Mouse (Mus musculus) MEL (cell line): ENCODE measurements around the gene Eef2k. TPM values are rescaled to one million over a fixed set of nuclear protein-coding genes. Genes with fewer than 3 reads are reported as not detected.

Source experiments
- DNase-seq: peaks from one replicate; pipeline ENCODE4 v3.0.0; 2011; ENCODE audit warnings: low read depth, low spot score
- H3K27ac ChIP-seq: 2 replicates; pipeline ENCODE4 v1.5.1; 2012; ENCODE audit warnings: low read depth, mild to moderate bottlenecking, control low read depth, low read length, moderate library complexity; ENCODE audit not compliant: control insufficient read depth
- H3K27me3 ChIP-seq, 2 experiments: fragments of 150-350 bp in 1 of 2; sonication (generic) in 1 of 2; 2 replicates each; pipeline ENCODE4 v1.6.1; 2012; ENCODE audit warnings: low read length in 2 of 2, mild to moderate bottlenecking in 2 of 2, improper control_type of control experiment in 1 of 2, moderate library complexity in 1 of 2; ENCODE audit not compliant: insufficient read depth in 2 of 2, control insufficient read depth in 1 of 2
- H3K36me3 ChIP-seq, 2 experiments: 2 replicates each; pipeline ENCODE4 v1.6.1; 2012 to 2014; ENCODE audit warnings: low read length in 2 of 2, improper control_type of control experiment in 1 of 2, inconsistent platforms in 1 of 2, mild to moderate bottlenecking in 1 of 2; ENCODE audit not compliant: insufficient read depth in 2 of 2, control insufficient read depth in 1 of 2
- H3K4me1 ChIP-seq, 2 experiments: fragments of 150-350 bp in 1 of 2; sonication (generic) in 1 of 2; 2 replicates each; pipeline ENCODE4 v1.6.1; 2012; ENCODE audit warnings: low read length in 2 of 2, improper control_type of control experiment in 1 of 2, mild to moderate bottlenecking in 1 of 2; ENCODE audit not compliant: insufficient read depth in 2 of 2, control insufficient read depth in 1 of 2
- H3K4me3 ChIP-seq, 2 experiments: fragments of 150-350 bp in 1 of 2; sonication (generic) in 1 of 2; 2 replicates each; pipeline ENCODE4 v1.5.1; 2012; ENCODE audit warnings: low read depth in 2 of 2, low read length in 2 of 2, mild to moderate bottlenecking in 2 of 2, moderate library complexity in 2 of 2, control low read depth in 1 of 2, improper control_type of control experiment in 1 of 2; ENCODE audit not compliant: control insufficient read depth in 1 of 2, insufficient read depth in 1 of 2
- H3K79me2 ChIP-seq: 2 replicates; pipeline ENCODE4 v1.6.1; 2012; ENCODE audit warnings: mild to moderate bottlenecking, low read length, moderate library complexity; ENCODE audit not compliant: control insufficient read depth, poor library complexity, insufficient read depth
- H3K9ac ChIP-seq: 2 replicates; pipeline ENCODE4 v1.6.1; 2012; ENCODE audit warnings: low read depth, mild to moderate bottlenecking, control low read depth, low read length, moderate library complexity; ENCODE audit not compliant: control insufficient read depth, poor library complexity, severe bottlenecking
- H3K9me3 ChIP-seq: fragments of 150-350 bp; sonication (generic); replicated peaks from 2 replicates; pipeline ENCODE4 v1.6.1; 2012; ENCODE audit warnings: mild to moderate bottlenecking, low read length, improper control_type of control experiment, moderate library complexity; ENCODE audit not compliant: insufficient read depth
- CHD2 ChIP-seq: IDR thresholded peaks from 2 replicates; pipeline ENCODE4 v1.6.1; 2011; ENCODE audit warnings: low read length, improper control_type of control experiment
- CTCF ChIP-seq, 3 experiments: IDR thresholded peaks in 2 of 3; conservative IDR thresholded peaks in 1 of 3; 2 replicates each; pipeline ENCODE4 v1.5.1; 2011 to 2012; ENCODE audit warnings: low read length in 3 of 3, low read depth in 2 of 3, mild to moderate bottlenecking in 2 of 3, improper control_type of control experiment in 1 of 3, inconsistent platforms in 1 of 3, mixed read lengths in 1 of 3, moderate library complexity in 1 of 3; ENCODE audit not compliant: control insufficient read depth in 1 of 3, insufficient read depth in 1 of 3, poor library complexity in 1 of 3, severe bottlenecking in 1 of 3
- E2F4 ChIP-seq: IDR thresholded peaks from 2 replicates; pipeline ENCODE4 v1.6.1; 2011; ENCODE audit warnings: low read depth, low read length, improper control_type of control experiment, borderline replicate concordance
- GABPA ChIP-seq: IDR thresholded peaks from 2 replicates; pipeline ENCODE4 v1.6.1; 2012; ENCODE audit warnings: low read depth, mild to moderate bottlenecking, inconsistent platforms, low read length, improper control_type of control experiment, moderate library complexity
- GATA1 ChIP-seq: IDR thresholded peaks from 2 replicates; pipeline ENCODE4 v1.6.1; 2011; ENCODE audit warnings: low read depth, low read length, improper control_type of control experiment
- JUND ChIP-seq: IDR thresholded peaks from 2 replicates; pipeline ENCODE4 v1.6.1; 2011; ENCODE audit warnings: low read depth, mild to moderate bottlenecking, improper control_type of control experiment, low read length
- MAFK ChIP-seq: IDR thresholded peaks from 2 replicates; pipeline ENCODE4 v1.6.1; 2011; ENCODE audit warnings: low read depth, mild to moderate bottlenecking, low read length, improper control_type of control experiment, borderline replicate concordance
- MYB ChIP-seq: IDR thresholded peaks from 2 replicates; pipeline ENCODE4 v1.6.1; 2011; ENCODE audit warnings: mild to moderate bottlenecking, low read depth, low read length, improper control_type of control experiment
- MYC ChIP-seq: IDR thresholded peaks from 2 replicates; pipeline ENCODE4 v1.6.1; 2011; ENCODE audit warnings: low read depth, mild to moderate bottlenecking, low read length, improper control_type of control experiment, moderate library complexity
- NRF1 ChIP-seq: IDR thresholded peaks from 2 replicates; pipeline ENCODE4 v1.6.1; 2014; ENCODE audit warnings: low read depth, mild to moderate bottlenecking, inconsistent platforms, low read length, improper control_type of control experiment, moderate library complexity; ENCODE audit not compliant: poor library complexity, insufficient read depth, severe bottlenecking
- POLR2AphosphoS2 ChIP-seq: IDR thresholded peaks from 2 replicates; pipeline ENCODE4 v1.6.1; 2011; ENCODE audit warnings: low read length, improper control_type of control experiment
- RAD21 ChIP-seq: IDR thresholded peaks from 2 replicates; pipeline ENCODE4 v1.6.1; 2011; ENCODE audit warnings: mild to moderate bottlenecking, low read depth, low read length, improper control_type of control experiment
- SIN3A ChIP-seq: IDR thresholded peaks from 2 replicates; pipeline ENCODE4 v1.6.1; 2012; ENCODE audit warnings: low read length, improper control_type of control experiment, inconsistent platforms
- TBP ChIP-seq: IDR thresholded peaks from 2 replicates; pipeline ENCODE4 v1.8.0; 2011; ENCODE audit warnings: low read depth, low read length, improper control_type of control experiment
- USF1 ChIP-seq: IDR thresholded peaks from 2 replicates; pipeline ENCODE4 v1.6.1; 2014; ENCODE audit warnings: low read depth, mild to moderate bottlenecking, inconsistent platforms, low read length, improper control_type of control experiment, moderate library complexity
- ZC3H11A ChIP-seq: IDR thresholded peaks from 2 replicates; pipeline ENCODE4 v1.6.1; 2012; ENCODE audit warnings: low read depth, mild to moderate bottlenecking, inconsistent platforms, low read length, improper control_type of control experiment
- polyA plus RNA-seq, 2 experiments: library from polyadenylated mRNA; stranded (reverse) in 1 of 2; unstranded in 1 of 2; fragments of >175 nt in 1 of 2; fragments of >200 nt in 1 of 2; gene quantifications; 2 replicates each; pipeline versions ENCODE4 v1.2.1 to v1.2.4; 2012; ENCODE audit warnings: low replicate concordance in 2 of 2, low read depth in 1 of 2; ENCODE audit not compliant: insufficient read length in 2 of 2, insufficient read depth in 1 of 2, missing spikeins in 1 of 2
- total RNA-seq: library from RNA; depleted of rRNA; stranded (reverse); fragments of 300-350 nt; gene quantifications from 2 replicates; pipeline ENCODE4 v1.2.3, GENCODE M21; 2012

The Eef2k gene
- total and polyA plus RNA-seq, 3 experiments: 56.2 to 69.2 TPM; not detected in 1

DNA sequence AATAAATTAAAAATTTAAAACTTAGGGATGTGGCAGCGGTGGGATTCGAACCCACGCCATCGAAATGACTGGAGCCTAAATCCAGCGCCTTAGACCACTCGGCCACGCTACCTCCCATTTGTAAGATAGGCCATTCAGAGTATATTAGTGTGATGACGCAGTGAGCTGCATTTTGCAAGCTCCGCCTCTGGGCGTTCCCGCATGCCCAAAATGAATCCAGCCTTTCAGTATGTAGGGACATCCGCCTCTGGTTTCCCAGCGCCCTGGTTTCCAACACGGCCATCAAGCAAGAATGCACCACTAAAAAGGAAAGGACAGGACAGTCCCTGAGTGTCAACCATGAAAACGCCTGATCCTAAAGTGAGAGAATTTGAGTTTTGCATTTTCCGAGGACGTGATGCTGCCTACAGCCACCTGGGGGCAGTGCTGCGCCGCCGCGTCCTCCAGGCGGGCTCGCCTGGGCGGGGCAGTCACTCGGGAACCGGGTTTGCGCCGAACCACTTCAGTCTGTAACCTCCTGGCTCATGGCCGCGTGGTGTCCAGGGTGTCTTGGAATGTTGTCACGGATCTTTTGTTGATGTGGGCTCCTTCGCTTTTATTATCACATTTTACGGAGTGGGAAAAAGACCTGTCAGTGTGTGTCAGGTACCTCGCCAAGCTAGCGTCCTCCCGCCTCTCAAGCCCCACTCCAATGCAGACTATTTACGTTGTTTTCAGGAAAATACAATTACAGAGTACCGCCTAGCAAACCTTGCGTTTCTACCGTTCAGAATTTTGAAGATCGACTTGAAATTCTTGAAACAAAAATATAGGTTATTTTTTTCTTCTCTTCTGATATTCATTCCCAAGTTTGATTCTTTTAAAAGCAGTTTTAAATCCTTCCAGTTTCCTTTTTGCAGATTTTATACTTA is 6.9 kb upstream of the Eef2k start (continued):
- peak in 2 of 3 experiments; percentile 94 to 97 for TF ChIP-seq CTCF (IDR thresholded peaks at IDR 0.05 in 2 of 3, conservative IDR thresholded peaks at IDR 0.05 in 1 of 3; ENCODE audit: control insufficient read depth in 1 of 3, insufficient read depth in 1 of 3, low read depth in 2 of 3, low read length in 3 of 3, poor library complexity in 1 of 3, severe bottlenecking in 1 of 3)
- TF ChIP-seq MYB: no peak
- TF ChIP-seq POLR2AphosphoS2: no peak
- TF ChIP-seq RAD21: peak; percentile 97
- peak; percentile 99 for TF ChIP-seq MAFK
- TF ChIP-seq JUND: no peak
- peak; percentile 79; the same call in 1 of the 2 replicates for TF ChIP-seq MYC
- no peak for TF ChIP-seq E2F4
- TF ChIP-seq GATA1: 0 out of 2 replicates have a peak, but pooled peaks have one; percentile 9

DNA sequence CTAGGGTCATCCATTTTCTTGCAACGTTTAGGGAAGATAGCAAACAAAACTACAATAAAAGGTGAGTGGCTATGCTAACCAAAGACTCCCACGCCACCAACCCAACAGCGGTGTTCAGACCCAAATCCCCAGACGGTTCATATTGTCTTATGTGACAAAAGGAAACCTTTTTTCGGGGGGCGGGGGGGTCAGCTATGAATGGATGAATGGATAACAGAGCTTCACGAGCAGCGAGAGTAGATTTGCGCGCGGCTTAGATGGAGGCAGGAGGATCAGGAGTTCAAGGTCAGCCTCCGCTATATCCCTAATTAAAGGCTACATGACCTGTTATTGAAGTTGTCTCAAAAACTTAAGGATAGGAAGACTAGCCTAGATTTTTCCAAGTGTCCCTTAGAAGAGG is 6.3 kb upstream of the Eef2k start:
- Histone ChIP-seq H3K27me3 (no peaks in the 10 kb centered on the region), H3K4me1 (peaks cover 5 to 17% of the 10 kb centered on the region in 2 experiments), H3K36me3 (peaks cover 0 to 10% of the 10 kb centered on the region in 2 experiments; a peak in 2 of 4 replicates), H3K4me3 (peak overlapping the region; percentile 57 to 99), H3K9me3 (no peaks in the 10 kb centered on the region), H3K9ac (peak overlapping the region; percentile 80), H3K27ac (no peak overlapping the region), H3K79me2 (peaks cover 1% of the 10 kb centered on the region; the same call in 1 of the 2 replicates)
- peak; percentile 88 for DNase-seq
- TF ChIP-seq SIN3A (no peak), TBP (peak; percentile 82)

DNA sequence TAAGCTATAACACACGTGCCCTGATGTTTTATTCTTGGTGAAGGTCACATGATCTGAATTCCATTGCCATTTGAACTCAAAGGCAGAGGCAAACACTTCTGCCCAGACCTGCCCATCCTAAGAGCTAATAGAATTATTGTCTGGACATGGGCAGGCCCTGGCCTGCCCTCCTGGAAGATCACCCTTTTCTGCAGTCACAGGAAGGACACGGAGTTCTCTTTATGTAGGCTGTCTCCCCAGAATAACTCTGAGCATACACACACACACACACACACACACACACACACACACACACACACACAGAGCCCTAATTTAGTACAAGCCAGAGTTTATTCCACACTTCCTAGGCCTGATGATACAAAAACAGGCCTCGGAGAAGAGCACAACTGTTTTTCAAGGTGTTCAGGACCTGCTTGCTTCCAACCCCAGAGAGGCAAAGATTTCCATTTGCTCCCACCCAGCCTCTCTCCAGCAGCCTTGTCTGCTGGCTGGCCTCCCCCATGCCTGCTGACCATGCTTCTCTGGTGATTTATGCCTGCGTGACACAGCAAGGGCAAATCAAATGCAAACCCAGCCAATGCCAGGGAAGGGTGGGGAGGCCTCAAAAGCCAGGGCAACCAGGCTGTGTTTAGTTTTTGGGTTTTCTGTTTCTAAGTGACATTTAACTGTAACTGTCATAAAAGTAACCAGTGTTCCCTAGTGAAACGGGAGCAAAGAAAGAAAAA is 4.0 kb upstream of the Eef2k start:
- TF ChIP-seq POLR2AphosphoS2: no peak
- no peak for TF ChIP-seq GABPA
- no peak for TF ChIP-seq NRF1
- no peak for TF ChIP-seq TBP
- TF ChIP-seq CHD2: no peak
- TF ChIP-seq USF1: peak; percentile 12; the same call in 1 of the 2 replicates
- no peak for TF ChIP-seq CTCF (IDR thresholded peaks at IDR 0.05 in 2 of 3, conservative IDR thresholded peaks at IDR 0.05 in 1 of 3; ENCODE audit: control insufficient read depth in 1 of 3, insufficient read depth in 1 of 3, low read depth in 2 of 3, low read length in 3 of 3, poor library complexity in 1 of 3, severe bottlenecking in 1 of 3)
- no peak for TF ChIP-seq ZC3H11A
- no peak for TF ChIP-seq MAFK
- H3K4me1 ChIP-seq: peaks cover 5 to 11% of the 10 kb centered on the region in 2 experiments
- no peak overlapping the region for H3K4me3 ChIP-seq
- no peak overlapping the region for H3K27ac ChIP-seq
- peaks cover 0 to 7% of the 10 kb centered on the region in 2 experiments; a peak in 2 of 4 replicates for H3K36me3 ChIP-seq
- no peak for DNase-seq
- no peaks in the 10 kb centered on the region for H3K9me3 ChIP-seq
- peaks cover 10% of the 10 kb centered on the region for H3K79me2 ChIP-seq
- no peak overlapping the region for H3K9ac ChIP-seq
- H3K27me3 ChIP-seq: no peaks in the 10 kb centered on the region
